Mouse (Mus musculus) spleen, adult 2 months (tissue): ENCODE measurements around the gene Tmem44. TPM values are rescaled to one million over a fixed set of nuclear protein-coding genes. Genes with fewer than 3 reads are reported as not detected.

ENCODE experiments used
- DNase-seq, 2 experiments: peaks; one replicate each; pipeline versions ENCODE4 v3.0.0 to v3.0.0-alpha.2; 2012 to 2021; ENCODE audit warnings: low spot score in 2 of 2, low read depth in 1 of 2
- H3K27ac ChIP-seq: fragments of 200-500 bp; 2 replicates; pipeline ENCODE4 v1.5.1; 2012; ENCODE audit warnings: low read length, inconsistent platforms; ENCODE audit not compliant: insufficient read depth
- H3K27me3 ChIP-seq: fragments of 200-500 bp; 2 replicates; pipeline ENCODE4 v1.6.1; 2012; ENCODE audit warnings: mild to moderate bottlenecking, moderate library complexity, low read length, inconsistent platforms; ENCODE audit not compliant: control insufficient read depth, insufficient read depth
- H3K36me3 ChIP-seq: fragments of 200-500 bp; 2 replicates; pipeline ENCODE4 v1.6.1; 2012; ENCODE audit warnings: mild to moderate bottlenecking, low read length, inconsistent platforms; ENCODE audit not compliant: control insufficient read depth, insufficient read depth
- H3K4me1 ChIP-seq: fragments of 200-500 bp; 2 replicates; pipeline ENCODE4 v1.6.1; 2011; ENCODE audit warnings: inconsistent platforms; ENCODE audit not compliant: control insufficient read depth, insufficient read depth, insufficient read length
- H3K4me3 ChIP-seq: fragments of 200-500 bp; 2 replicates; pipeline ENCODE4 v1.5.1; 2011; ENCODE audit warnings: mild to moderate bottlenecking, inconsistent platforms; ENCODE audit not compliant: insufficient read depth, insufficient read length; ENCODE audit errors: extremely low read depth
- CTCF ChIP-seq: fragments of 200-500 bp; IDR thresholded peaks from 2 replicates; pipeline ENCODE4 v1.5.1; 2011; ENCODE audit warnings: mild to moderate bottlenecking, inconsistent platforms; ENCODE audit not compliant: insufficient read depth, insufficient read length, insufficient replicate concordance; ENCODE audit errors: extremely low read depth
- POLR2A ChIP-seq: fragments of 200-500 bp; IDR thresholded peaks from 2 replicates; pipeline ENCODE4 v1.6.1; 2011; ENCODE audit warnings: low read depth, low read length, inconsistent platforms
- WGBS: fragments of 180-500 bp; shearing (Covaris S2); methylation state at CpG from one replicate; pipeline ENCODE4 v1.1.7; 2018; 5-methylcytosine and 5-hydroxymethylcytosine counted together
- polyA plus RNA-seq: library from polyadenylated mRNA; depleted of rRNA; stranded (reverse); fragments of >200 nt; gene quantifications from 2 replicates; pipeline ENCODE4 v1.2.3, GENCODE M21; 2012

The Tmem44 gene
- polyA plus RNA-seq, 1 experiment = 3.5 TPM

DNA sequence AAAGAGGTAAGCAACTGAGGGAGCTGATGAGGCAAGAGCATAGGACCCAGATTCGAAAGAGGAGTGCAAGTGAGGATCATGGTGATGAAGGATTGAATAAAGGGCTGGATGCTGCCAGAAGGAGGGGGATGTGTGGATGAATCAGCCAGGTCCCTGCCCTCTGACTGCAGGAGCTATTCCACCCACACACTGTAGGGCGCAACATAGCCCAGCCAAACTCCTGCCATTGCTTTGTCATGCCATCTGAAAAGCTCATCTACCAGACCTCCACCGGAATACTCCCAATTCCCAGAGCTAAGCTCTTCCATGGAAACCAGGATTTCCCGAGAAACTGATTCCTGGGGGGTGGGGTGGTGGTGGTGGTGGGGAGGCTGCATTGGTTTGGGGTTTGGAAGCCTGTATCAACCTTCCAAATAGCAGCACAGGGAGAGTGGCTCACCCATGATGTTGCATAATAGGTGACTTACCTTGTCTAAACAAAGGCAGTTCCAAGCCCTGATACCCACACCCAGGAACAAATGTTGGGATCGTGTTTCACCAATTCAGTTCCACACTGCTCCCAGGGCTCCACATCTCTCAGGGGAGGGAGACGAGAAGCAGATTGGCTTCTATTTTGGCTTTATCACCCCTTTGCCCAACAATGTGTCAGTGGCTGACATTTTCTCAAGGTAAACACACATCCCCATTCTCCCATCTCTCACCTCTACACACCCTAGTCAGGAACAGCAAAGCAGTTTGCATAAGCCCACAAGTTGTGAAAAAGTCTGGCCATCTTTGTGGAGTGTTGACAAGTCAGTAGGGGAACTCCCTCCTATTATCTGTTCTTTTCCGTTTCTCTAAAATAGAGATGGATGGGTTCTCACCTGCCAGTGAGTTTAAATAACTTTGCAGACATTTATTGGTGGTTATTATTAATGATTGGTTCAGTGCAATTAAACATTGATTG lies 39.9 kb upstream of the Tmem44 start:
- H3K27ac ChIP-seq = no peak overlapping the region
- TF ChIP-seq CTCF (no peak), POLR2A (no peak)
- H3K4me3 ChIP-seq = no peak overlapping the region
- DNase-seq = no peak
- 66% methylated on average over 7 of the region's 7 CpGs for WGBS
- H3K27me3 ChIP-seq = no peaks in the 10 kb centered on the region
- peaks cover 2% of the 10 kb centered on the region; the same call in 1 of the 2 replicates for H3K36me3 ChIP-seq
- peaks cover 3% of the 10 kb centered on the region; the same call in 1 of the 2 replicates for H3K4me1 ChIP-seq

DNA sequence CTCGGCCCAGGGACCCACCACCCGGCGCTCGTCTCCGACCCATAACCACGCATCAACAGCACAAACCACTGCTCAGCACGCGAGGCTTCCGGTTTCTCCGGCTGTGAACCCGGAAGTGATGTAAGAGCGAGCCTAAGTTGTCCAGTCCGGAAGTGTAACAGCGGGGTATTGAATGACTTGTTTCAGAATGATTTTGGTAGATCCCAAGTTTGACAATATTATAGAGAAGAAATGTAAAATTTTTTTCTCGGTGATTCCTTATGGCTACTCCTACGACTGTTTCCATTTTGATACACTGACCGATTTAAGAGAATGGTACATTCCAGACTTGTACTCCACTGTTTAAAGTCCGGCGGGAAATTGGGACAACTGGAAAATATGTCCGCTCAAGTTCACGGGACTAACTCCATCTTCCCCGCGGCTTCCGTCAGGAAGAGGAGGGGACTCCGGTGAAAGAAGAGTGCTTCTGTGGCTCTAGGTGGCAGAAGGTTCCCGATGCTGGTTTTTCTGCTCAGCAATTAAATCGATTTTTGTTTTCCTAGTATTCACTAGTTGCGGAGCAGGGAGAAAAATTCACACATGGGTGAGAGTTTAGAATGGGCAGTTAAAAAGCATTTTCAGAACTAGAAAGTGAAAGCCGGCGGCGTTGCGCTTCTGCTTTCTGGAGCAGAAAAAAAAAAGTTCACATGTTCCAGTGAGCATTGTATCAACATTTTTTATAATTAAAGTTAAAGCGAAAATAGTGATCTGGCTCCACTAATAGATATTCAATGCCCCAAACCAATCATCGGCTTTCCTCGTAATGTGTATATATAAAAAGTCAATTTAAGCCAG lies 37.1 kb upstream of the Tmem44 start, which contains the start of gene Lsg1:
Gene Lsg1 (minus strand): TSS at position 99 of the 834 bp plus-strand sequence.
- Histone ChIP-seq H3K36me3 (peaks cover 18% of the 10 kb centered on the region), H3K4me3 (peak within 1 kb of the TSS; percentile 97), H3K4me1 (peaks cover 3% of the 10 kb centered on the region; the same call in 1 of the 2 replicates), H3K27ac (peak within 1 kb of the TSS; percentile 75), H3K27me3 (no peaks in the 10 kb centered on the region)
- peak; percentile 75 to 95 for DNase-seq
- peak; percentile 58 for TF ChIP-seq POLR2A
- no peak for TF ChIP-seq CTCF
- WGBS = 3% methylated on average over 35 of the region's 35 CpGs

DNA sequence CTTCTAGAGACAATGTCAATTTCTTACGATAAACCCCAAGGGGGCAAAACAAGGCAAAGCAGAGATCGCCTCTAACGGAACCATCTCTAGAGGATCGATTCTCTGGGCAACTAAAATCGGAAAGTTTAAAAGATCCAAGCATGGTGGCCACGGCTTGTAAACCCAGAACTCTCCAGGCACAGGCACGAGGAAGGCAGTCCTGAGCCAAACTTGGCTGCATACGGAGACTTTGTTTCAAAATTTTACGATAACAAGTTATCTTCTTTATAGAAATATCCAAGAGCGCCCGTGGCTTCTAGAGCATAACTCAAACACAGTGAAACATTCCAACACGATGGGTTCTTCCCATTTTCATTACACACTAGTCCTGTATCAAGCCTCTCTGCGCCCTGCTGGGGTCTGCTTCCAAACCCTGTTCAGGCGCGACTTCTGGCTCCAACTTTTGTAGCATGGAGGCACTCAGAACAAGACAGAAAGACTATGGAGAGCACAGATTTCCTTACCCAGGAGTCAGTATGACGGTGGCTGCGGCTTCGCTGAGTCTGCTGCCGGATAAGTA lies 36.4 kb upstream of the Tmem44 start:
- H3K27ac ChIP-seq = peak overlapping the region; percentile 75
- H3K4me3 ChIP-seq = peak overlapping the region; percentile 97
- WGBS = 1% methylated on average over 19 of the region's 19 CpGs

DNA sequence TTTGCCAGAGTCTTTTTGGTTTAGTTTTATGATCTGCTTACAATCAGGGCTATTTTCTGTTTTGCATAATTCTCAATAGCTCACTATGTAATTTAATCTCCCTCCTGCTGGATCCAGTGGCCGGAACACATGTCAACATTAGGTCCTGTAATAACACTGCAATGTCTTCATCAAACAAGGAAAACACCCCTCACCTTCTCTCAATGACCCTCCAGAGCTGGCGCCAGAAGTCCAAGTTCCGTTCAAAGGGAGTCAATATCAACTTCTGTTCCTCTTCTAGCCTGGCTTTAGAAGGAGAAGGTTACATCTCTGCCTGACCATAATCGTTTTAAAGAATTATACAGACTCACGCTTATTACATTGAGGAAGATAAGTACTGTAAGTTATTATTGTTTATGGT lies 30.1 kb upstream of the Tmem44 start:
- Histone ChIP-seq H3K36me3 (peaks cover 61% of the 10 kb centered on the region), H3K27me3 (no peaks in the 10 kb centered on the region), H3K4me1 (no peaks in the 10 kb centered on the region), H3K4me3 (no peak overlapping the region), H3K27ac (no peak overlapping the region)
- TF ChIP-seq POLR2A (no peak), CTCF (no peak)
- no peak for DNase-seq
- 98% methylated on average over 5 of the region's 5 CpGs for WGBS

More for the DNA sequence above, 36.4 kb upstream of the Tmem44 start:
- Histone ChIP-seq H3K4me1 (peaks cover 3% of the 10 kb centered on the region; the same call in 1 of the 2 replicates), H3K27me3 (no peaks in the 10 kb centered on the region), H3K36me3 (peaks cover 24% of the 10 kb centered on the region)
- DNase-seq = no peak
- no peak for TF ChIP-seq POLR2A
- no peak for TF ChIP-seq CTCF

DNA sequence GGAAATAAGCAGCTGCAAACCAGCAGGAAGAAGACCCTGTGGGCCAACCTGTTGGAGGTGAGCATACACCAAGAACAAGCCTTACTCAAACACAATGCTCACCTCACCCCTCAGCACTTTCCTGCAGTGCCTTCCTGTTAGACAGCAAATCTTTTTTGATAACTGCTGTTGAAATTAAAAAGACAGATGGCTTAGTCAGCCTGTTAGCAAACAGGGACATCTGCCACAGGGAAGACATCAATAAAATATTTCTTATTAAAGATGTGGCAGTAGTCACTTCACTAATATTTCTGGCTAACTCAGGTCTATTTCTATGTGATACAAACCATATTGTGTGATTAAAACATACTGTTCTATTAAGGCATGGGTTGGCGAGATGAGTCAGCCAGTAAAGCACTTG lies 25.8 kb upstream of the Tmem44 start:
- 95% methylated on average over 1 of the region's 1 CpGs for WGBS
- Histone ChIP-seq H3K4me1 (no peaks in the 10 kb centered on the region), H3K4me3 (no peak overlapping the region), H3K27me3 (no peaks in the 10 kb centered on the region), H3K36me3 (peaks cover 52% of the 10 kb centered on the region), H3K27ac (no peak overlapping the region)
- TF ChIP-seq CTCF (no peak), POLR2A (no peak)
- DNase-seq = no peak

- H3K4me3 ChIP-seq = no peak overlapping the region
- no peaks in the 10 kb centered on the region for H3K27me3 ChIP-seq
- peaks cover 51% of the 10 kb centered on the region for H3K36me3 ChIP-seq
- WGBS = 54% methylated on average over 7 of the region's 7 CpGs
- H3K27ac ChIP-seq = no peak overlapping the region
- no peak for TF ChIP-seq POLR2A
- TF ChIP-seq CTCF = no peak
- no peak for DNase-seq
- no peaks in the 10 kb centered on the region for H3K4me1 ChIP-seq
Observed at GRCm38 (mm10) chr16:30575815-30576214, 25.2 kb upstream of the Tmem44 start.
